Mouse (Mus musculus) heart, postnatal 10 days (tissue): ENCODE results near the gene Tmem104. TPM values are rescaled to one million over a fixed set of nuclear protein-coding genes. Genes with fewer than 3 reads are reported as not detected.

Experiments used
- DNase-seq, 2 experiments: peaks; one replicate each; pipeline ENCODE4 v3.0.0; 2021
- intact Hi-C: fragments of 180-260 bp; cut with DNase I; formaldehyde crosslinking; loops from one replicate; pipeline ENCODE4 v1.15.1; 2025
- total RNA-seq, 2 experiments: library from RNA; stranded (reverse); gene quantifications; 2 replicates each; pipeline ENCODE4 v1.2.3; 2021

Tmem104 gene
- total RNA-seq, 2 experiments from 2014 or later = 10.9 TPM

DNA sequence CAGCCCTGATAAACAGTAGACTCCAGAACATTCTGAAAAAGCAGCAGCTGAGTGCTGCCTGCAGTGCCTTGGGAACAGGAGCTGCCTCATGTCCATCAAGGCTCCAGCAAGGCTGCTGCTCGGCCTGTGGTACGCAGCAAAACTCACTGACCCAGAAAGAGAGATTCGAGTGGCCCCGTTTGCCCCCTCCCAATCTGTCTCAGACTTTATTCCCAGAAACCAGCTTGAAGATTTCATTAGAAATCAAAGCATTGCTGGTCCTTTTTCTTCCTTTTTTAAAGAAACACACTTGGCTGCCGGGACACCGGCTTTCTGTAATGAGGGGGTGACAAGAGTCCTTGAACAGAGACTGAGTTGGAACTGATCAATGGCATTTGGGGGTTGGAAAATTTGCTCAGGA is 38.0 kb downstream of the Tmem104 start:
- DNase-seq = no peak
- intact Hi-C loops = no loop called here

DNA sequence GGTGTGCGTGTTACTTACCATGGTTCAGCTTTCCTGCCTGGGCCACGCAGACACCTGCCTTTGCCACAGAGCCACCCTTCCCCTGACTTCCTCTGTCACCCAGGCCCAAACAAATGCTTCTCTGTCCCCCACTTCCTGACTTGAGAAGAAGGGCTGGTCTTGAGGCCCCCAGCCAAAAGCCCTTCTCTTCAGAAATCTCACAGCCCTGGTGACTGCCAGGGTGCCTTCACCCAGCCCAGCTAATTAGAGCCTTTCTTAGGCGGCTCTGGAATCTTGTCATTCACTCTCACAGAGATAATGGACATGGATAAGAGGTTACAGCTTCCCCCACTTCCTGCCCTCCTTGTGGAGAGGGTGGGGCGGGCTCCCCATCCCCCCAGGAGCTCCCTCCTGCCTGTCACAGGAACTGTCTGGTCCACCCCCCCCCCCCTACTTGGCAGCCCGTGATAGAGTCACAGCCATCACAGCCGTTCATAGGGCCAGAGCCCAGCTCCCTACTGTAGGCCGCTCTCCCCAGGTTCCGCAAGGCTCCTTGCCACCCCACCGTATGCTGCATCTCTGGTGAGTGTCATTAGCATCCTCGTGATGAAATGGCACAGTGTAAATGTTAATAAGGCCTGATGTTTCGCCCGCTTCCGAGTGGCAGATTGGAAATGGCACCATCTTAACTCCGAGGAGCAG is 39.7 kb downstream of the Tmem104 start:
- peak in 1 of 2 experiments; percentile 40 for DNase-seq
- intact Hi-C loops = no loop called here

DNA sequence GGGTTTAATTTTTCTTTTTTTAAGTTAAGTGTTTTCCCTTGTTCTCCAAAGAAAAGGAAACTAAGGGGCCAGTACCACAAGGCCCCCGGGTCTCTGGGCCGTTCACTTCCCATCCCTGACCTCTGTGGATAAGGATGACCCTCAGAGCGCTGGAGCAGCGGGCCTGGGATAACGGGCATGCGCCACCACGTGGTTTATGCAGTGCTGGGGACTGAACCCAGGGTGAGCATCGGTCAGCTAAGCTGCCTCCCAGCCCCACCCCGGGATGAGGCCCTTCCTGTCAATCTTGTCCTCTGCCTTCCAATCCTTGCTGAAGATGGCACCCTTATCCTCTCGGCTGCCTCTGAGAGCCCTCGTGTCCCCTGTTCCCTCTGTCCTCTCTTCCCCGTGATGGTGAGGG is 40.4 kb downstream of the Tmem104 start:
- intact Hi-C loops = no loop called here
- DNase-seq = no peak

DNA sequence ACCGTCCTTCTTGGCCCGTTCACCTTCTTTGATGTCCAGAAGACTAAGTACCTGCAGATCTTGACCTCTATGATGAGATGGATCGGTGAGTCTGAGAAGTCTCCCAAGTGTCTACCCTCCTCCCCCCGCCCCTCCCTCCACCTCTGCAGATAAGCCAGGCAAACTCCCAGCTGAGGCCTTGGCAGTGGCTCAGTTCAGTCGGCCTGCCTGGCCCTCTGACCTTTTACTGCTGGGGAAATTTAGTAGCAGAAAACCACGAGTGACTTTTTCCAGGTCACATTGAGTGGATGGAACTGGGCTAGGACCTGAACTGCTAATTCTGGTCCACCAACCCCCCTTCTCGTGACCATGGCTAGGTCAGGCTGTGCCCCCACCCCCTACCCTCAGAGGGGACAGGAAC is 41.1 kb downstream of the Tmem104 start:
- intact Hi-C loops = no loop called here
- no peak for DNase-seq

DNA sequence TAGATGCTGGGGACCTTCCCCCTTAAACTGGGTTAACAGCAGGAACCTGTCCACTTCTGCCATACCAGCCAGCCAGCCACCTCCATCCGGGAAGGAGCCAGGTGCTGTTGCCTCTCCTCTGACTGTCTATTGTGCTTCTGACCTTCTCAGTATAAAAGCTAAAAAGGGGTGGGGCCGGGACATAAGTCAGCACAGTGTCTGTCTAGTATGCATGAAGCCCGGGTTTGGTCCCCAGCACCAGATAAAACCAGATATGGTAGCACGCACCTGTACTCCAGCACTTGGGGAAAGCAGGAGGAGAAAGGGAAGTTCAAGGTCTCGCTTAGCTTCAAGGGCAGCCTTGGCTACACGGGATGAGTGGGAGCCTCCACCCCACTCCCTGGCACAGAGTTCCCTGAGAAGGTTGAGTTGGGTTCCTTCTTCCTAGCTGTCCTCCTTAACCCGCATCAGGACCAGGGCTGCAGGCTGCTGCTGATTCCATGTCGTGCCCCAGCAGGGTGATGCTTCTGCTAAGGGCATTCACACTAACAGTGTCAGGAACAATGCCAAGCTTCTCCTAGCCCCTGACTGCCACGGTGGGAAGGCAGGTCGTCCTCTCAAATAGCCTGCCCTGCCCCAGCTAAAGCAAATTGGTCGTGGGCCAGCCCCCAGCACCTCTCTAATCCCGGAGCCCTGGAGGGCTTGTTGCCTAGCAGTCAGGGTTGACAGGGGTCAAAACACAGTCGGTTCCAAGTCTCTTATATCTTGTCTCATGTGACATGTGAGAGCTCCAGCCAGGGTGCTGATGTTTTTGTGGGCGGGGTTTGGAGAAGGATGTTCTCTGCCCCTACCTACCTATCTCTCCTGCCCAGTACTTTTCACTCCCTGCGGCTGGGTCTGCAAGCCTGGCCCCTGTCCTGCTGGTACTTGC is 42.0 kb downstream of the Tmem104 start:
- peak; percentile 60 to 75 for DNase-seq
- intact Hi-C loops = no loop called here

DNA sequence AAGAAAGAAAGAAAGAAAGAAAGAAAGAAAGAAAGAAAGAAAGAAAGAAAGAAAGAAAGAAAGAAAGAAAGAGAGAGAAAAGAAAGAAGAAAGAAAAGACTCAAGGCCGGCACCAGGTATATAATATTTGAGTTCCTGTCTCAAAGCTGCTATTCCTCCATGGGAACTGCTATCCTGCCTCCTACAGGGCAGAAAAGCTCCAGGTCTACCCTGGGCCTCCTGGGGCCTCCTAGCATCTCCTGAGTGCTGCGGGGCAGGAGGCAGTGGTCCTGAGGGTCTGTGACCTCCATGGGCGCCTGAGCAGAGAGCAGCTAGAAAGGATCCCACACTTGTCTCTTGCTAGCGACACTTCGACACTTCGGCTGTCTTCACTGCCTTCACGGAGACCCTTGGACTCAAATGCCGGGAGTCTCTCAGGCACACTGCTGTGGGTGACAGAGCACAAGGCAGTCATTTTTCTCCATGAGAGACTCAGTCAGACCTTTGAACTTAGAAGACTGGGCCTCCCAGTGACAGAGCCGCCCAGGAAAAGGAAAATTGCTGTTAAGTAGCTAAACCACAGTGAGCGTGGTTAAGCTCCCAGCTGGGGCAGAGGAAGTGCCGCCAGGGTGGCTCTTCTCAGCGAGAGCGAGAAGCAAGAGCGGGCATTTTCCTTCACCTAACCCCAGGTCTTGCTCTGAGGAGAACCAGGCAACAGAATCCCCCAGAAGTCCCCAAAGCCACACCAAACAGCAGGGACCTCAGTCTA is 44.1 kb downstream of the Tmem104 start:
- DNase-seq = peak in 1 of 2 experiments; percentile 34
- intact Hi-C loops = no loop called here

DNA sequence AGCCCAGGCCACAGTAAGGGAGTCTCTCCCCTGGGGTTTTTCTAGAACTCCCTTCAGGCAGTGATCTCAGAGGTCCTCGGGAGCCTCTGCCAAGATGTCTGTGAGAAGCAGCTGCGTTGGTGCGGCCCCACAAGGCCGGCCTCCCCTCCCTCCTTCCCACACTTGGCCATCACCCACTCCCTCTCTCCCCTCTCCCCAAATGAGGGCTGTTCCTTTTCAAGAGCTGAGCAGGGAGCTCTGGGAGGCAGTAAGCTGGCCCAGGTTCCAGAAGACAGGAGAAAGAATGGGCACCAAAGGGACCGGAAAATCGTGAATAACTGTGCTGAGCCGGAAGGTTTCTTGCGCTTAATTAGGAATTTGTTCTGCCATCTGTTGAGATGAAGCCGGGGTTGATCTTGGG is 44.6 kb downstream of the Tmem104 start:
- DNase-seq = no peak
- intact Hi-C loops = loop anchor here (2.0 kb wide), 1 partner anchor 29 kb away; no protein-coding TSS in a partner anchor

DNA sequence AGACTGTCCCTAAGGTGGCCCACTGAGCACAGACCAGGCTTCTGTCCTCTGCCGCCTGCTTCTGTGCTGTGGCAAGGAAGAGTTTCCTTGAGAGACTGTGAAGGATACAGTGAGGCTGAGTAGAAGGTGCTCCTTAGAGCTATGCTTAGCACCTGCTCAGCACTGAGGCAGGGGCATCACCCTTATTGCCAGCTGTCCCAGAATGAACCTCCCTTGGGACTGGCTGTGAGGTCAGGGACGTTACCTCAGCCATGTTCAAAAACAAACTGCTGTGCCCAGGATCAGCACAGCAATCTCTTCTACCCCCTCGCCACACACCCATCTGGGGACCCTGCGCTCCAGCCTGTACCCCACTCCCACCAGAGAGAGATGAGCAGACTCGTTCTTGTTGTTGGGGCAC is 45.6 kb downstream of the Tmem104 start:
- intact Hi-C loops = loop anchor here (2.0 kb wide), 1 partner anchor 30 kb away; no protein-coding TSS in a partner anchor
- DNase-seq = no peak

DNA sequence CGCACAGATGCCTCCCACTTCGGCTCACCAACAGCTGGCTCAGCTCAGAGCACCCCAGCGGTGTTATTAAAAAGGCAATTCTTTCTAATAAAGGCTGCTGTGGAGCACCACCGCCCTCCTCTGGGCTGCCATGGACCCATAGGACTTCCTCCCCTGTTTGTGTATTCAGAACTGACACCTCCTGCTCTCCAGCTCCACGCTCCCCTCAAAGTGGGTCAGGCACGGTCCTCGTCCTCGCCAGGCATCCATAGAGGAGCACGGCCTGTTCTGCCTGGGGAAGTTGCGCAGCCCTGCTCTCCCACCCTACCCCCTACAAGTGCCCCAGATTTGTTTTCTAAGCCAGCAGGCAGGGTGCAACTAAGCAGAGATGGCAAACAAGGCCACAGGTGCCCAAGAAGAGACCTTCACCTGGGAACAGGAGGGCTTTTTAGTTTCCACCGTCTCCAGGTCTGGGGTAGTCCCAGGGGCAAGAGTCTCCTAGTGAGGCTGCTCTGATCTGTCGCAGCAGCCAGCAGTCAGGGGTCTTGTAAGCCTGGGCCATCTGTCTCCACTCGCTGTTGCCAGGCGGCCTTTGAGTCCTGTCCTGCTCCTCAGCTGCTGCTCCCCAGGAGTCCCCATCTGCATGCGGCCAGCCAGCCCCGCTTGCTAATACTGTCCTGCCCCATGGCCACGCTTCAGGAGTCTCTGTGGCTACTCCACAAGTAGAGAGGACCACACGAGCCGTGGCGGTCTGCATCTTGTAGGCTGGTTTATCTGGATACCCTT is 46.4 kb downstream of the Tmem104 start:
- intact Hi-C loops = loop anchor here (2.0 kb wide), 1 partner anchor 31 kb away; no protein-coding TSS in a partner anchor
- no peak for DNase-seq

DNA sequence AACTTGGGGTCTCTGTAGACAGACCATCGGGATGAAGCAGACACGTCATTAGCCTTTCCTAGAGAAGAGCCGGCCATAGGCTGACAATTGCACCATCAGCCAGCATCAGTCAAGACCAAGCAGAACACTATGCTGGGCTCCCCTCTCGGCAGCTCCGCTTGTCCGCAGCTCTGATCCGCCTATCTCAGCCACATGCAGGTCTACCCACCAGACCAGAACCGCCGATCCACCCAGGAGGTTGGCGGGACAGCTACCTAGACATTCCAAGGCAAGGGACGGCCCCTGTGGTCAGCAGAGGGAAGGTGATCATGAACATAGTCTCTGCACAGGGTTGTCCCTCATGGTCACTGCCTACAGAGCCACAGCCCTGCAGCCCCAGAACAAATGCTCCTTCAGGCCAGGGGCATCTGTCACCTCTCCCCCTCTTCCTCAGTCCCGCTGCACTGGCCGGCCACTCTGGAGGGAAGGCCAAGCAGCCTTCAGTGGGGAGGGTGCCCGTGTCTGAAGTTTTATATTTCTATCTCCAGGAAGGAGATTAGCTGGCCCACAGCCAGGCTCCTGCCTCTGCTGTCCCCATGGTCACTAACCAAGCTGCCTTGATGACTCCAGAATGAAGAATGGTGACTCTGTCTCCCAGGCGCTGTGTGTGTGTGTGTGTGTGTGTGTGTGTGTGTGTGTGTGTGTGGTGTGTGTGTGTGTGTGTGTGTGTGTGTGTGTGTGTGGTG is 47.2 kb downstream of the Tmem104 start:
- intact Hi-C loops = no loop called here
- no peak for DNase-seq

DNA sequence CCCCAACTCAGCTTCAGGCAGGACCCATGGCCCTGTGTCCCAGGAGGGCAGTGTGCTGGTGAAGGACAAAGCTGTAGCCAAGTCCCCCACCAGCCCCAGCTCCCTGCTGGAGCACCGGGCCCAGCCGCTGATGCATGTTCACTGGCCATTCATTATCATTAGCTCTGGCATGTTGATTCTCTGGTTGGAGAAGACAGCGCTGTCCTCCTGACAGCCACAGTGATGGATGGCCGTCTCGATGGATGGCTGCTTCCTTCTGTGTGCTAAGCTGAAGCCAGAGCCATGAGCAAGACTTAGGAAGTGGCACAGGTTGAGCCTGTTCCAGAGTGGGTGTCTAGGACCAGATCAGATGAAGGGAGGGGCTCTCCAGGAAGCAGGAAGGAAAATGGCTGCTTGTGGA is 49.3 kb downstream of the Tmem104 start:
- intact Hi-C loops = no loop called here
- no peak for DNase-seq

DNA sequence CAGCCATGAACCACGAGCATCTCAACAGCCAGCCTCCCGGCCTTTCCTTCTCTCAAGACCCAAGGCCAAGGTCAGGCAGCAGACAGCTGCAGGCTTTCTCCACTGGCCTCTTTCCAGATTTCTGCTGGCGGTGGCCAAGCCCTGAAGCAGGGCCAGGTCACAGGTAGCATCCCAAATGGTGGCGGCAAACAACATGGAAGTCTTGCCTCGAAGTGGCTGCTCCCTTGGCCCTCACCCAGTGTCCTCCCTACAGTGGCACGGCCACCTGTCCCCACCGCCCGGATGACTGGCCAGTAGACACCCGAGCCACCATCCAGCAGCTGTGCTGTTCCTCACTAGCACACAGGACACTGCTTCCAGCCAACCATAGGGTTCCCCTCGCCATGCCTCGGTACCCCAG is 54.1 kb downstream of the Tmem104 start:
- intact Hi-C loops = no loop called here
- no peak for DNase-seq

DNA sequence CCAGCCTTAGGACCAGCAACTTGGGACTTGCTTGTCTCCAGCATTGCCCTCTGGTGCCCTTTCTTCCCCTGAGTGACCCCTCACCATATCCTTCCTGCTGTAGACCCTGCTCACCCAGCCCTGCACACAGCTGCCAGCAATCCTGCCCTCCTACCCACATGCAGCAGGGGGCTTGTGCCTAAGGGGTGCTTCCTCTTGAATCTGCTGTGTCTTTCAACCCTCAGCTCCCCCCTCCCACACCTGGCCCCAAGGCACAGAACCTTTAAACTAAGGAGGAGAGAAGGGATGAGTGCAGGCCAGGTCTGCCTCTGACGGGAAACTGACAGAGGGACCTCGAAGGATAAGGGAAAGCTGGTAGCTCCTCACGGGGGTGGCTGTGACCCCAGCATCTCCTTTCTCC is 55.5 kb downstream of the Tmem104 start:
- intact Hi-C loops = no loop called here
- no peak for DNase-seq

DNA sequence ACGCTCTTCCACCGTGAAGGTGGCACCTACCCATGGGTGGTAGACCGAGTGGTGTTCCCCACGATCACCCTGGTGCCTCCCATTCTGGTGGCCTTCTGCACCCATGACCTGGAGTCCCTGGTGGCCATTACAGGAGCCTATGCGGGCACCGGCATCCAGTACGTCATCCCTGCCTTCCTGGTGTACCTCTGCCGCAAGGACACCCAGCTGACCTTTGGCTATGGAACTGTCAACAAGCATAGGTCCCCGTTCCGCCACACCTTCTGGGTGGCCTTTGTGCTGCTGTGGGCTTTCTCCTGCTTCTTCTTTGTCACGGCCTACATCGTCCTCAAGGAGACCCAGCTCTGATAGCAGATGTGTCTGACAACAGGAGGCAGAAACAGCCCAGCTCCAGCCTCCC is 56.5 kb downstream of the Tmem104 start:
- no peak for DNase-seq
- intact Hi-C loops = no loop called here

DNA sequence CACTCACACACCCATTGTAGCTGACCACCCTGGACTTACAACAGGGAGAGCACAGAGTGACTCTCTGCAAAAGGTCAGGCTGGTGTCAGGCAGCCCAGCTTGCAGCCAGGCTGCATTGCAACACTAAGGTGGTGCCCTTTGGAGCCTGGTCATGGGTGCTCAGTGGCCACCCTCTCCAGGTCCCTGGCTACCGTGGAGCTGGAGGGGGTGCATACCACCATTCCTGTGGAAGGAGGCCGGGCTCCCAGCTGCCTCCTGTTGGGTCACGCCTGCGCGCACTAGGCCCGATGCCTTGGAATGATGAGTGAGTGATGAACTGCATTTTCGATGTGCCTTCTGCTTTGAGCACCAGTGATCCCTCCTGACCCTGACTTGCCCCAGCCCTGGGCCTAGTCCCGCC is 57.6 kb downstream of the Tmem104 start:
- no peak for DNase-seq
- intact Hi-C loops = no loop called here

DNA sequence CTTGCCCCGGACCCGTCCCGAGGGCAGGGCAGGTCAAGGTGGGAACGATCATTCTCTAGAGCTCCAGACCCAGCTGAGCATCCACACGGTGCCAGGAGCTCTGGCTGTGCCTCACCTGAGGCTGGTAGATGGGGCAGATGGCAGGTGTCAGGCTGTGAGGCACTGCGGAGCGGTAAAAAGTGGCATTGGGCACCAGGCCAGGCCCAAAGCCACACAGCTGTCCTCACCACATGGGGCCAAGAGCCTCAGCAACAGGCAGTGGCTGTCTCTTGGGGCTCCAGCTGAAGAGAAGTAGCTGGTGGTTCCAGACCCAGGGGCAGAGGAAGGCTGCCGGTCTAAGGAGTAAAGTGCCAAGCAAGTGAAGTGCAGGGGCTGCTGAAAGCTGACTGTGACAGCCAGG is 59.1 kb downstream of the Tmem104 start:
- intact Hi-C loops = no loop called here
- DNase-seq = no peak

DNA sequence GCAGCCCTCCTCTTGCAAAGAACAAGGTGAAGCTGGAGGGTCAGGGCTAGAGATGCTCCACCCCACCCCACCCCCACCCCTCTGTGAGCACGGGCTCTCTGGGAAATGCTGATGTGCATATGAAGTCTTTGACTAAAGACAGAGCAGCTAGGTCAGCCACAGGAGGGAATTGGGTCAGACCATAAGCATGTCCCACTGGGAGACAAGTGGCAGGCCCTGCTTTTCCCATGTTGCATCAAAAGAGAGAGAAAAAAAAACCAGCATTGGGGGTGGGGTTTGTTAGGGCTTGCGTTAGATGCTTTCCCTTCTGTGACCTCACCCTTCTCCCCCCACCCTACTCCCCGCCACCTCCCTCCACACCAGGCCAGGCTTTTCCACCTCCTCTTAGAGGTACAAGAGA is 60.0 kb downstream of the Tmem104 start:
- DNase-seq = no peak
- intact Hi-C loops = no loop called here

DNA sequence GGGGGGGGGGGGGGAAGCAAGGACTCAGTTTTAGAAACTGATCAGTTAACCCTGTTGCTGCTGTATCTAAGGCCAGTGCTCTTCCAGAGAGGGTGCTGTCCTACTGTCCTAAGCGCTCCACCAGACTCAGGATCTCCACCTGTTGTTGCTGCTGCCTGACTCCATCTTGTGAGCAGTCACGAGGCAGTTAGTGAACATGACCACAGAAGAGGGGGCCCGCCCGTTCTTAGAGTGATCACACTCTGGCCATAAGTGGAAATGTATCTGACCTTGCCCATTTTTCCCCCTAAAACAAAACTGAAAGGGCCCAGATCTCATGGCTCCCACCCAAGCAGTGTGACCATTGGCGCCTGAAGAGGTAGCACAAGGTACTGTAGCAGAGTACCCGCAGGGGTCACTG is 60.7 kb downstream of the Tmem104 start:
- intact Hi-C loops = no loop called here
- no peak for DNase-seq

DNA sequence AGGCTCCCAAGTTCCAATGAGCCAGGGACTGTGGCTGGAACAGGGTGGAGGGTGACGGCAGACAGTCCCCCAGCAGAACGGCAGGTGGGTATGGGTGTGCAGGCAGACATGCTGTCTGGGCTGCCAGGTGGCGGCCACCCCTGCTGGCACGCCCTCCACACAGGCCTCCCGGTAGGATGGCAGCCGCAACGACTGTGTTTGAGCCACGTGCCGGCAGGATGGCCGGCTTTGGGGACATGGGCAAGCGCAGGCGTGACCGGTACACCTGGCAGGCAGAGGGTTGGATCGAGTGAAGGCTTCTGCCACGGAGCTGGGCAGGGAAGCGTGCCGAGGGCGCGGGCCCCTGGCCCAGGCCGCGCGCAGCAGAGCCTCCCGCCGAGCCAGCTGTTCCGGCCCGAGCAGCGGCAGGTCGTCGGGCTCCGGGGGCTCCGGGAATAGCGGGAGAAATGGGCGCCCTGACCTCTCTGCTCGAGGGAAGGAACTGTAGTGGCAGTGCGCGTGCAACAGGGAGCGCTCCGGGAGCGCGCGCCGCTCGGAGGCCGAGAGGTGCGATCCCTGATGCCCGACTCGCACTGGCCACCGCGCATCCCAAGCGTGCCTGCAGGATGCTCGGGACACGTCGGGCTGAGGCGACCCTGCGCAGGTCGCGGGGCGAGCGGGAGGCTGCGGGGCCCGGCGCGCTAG is 62.6 kb downstream of the Tmem104 start:
- intact Hi-C loops = no loop called here
- peak in 1 of 2 experiments; percentile 45 for DNase-seq
